Mouse (Mus musculus) bone marrow, adult 2 months (tissue): Measurements from ENCODE around the gene Igsf9. TPM values are rescaled to one million over a fixed set of nuclear protein-coding genes. Genes with fewer than 3 reads are reported as not detected.

Experiments
- H3K27ac ChIP-seq: fragments of 200-500 bp; 2 replicates; pipeline ENCODE4 v1.5.1; 2012; ENCODE audit warnings: low read depth, mild to moderate bottlenecking, control low read depth, inconsistent platforms, low read length; ENCODE audit not compliant: control insufficient read depth, poor library complexity, insufficient read depth
- H3K4me1 ChIP-seq: fragments of 200-500 bp; 2 replicates; pipeline ENCODE4 v1.6.1; 2011; ENCODE audit warnings: low read length; ENCODE audit not compliant: control insufficient read depth, insufficient read depth
- H3K4me3 ChIP-seq: fragments of 200-500 bp; replicated peaks from 2 replicates; pipeline ENCODE3; 2011; ENCODE audit warnings: mild to moderate bottlenecking, low read depth, low read length, control low read depth; ENCODE audit not compliant: control insufficient read depth
- CTCF ChIP-seq: fragments of 200-500 bp; IDR thresholded peaks from 2 replicates; pipeline ENCODE4 v1.5.1; 2011; ENCODE audit warnings: low read length, control low read depth; ENCODE audit not compliant: control insufficient read depth, insufficient read depth
- POLR2A ChIP-seq: fragments of 200-500 bp; IDR thresholded peaks from 2 replicates; pipeline ENCODE4 v1.6.1; 2011; ENCODE audit warnings: low read depth, mild to moderate bottlenecking, control low read depth, low read length, borderline replicate concordance; ENCODE audit not compliant: control insufficient read depth
- WGBS: fragments of 180-500 bp; shearing (Covaris S2); methylation state at CpG from one replicate; pipeline ENCODE4 v1.1.7; 2018; 5-methylcytosine and 5-hydroxymethylcytosine counted together
- polyA plus RNA-seq: library from polyadenylated mRNA; stranded (reverse); fragments of >200 nt; gene quantifications from 2 replicates; pipeline ENCODE4 v1.2.4, GENCODE M21; 2011; ENCODE audit warnings: low replicate concordance; ENCODE audit not compliant: missing spikeins, insufficient read depth, insufficient read length

Igsf9 gene
- polyA plus RNA-seq, 1 experiment = 3.7 TPM

- TF ChIP-seq POLR2A = no peak
- TF ChIP-seq CTCF = no peak
- peaks cover 1% of the 10 kb centered on the region; the same call in 1 of the 2 replicates for H3K4me1 ChIP-seq
- no peak overlapping the region for H3K27ac ChIP-seq
- 76% methylated on average over 6 of the region's 6 CpGs for WGBS
- H3K4me3 ChIP-seq = no peak overlapping the region
Observed at GRCm38 (mm10) chr1:172485821-172486220, 4.2 kb downstream of the Igsf9 start.

GRCm38 (mm10) chr1:172486236-172486635 is 4.6 kb downstream of the Igsf9 start:
- TF ChIP-seq CTCF = no peak
- no peak for TF ChIP-seq POLR2A
- 65% methylated on average over 4 of the region's 4 CpGs for WGBS
- peaks cover 1% of the 10 kb centered on the region; the same call in 1 of the 2 replicates for H3K4me1 ChIP-seq
- H3K27ac ChIP-seq = no peak overlapping the region
- H3K4me3 ChIP-seq = no peak overlapping the region

GRCm38 (mm10) chr1:172486651-172487050 is 5.1 kb downstream of the Igsf9 start:
- Histone ChIP-seq H3K27ac (no peak overlapping the region), H3K4me1 (peaks cover 1% of the 10 kb centered on the region; the same call in 1 of the 2 replicates), H3K4me3 (no peak overlapping the region)
- 80% methylated on average over 5 of the region's 5 CpGs for WGBS
- TF ChIP-seq CTCF (no peak), POLR2A (no peak)

- Histone ChIP-seq H3K4me3 (no peak overlapping the region), H3K27ac (no peak overlapping the region), H3K4me1 (peaks cover 1% of the 10 kb centered on the region; the same call in 1 of the 2 replicates)
- TF ChIP-seq CTCF (no peak), POLR2A (no peak)
- WGBS = 74% methylated on average over 4 of the region's 4 CpGs
Observed at GRCm38 (mm10) chr1:172487859-172488258, 6.3 kb downstream of the Igsf9 start.

GRCm38 (mm10) chr1:172488831-172489230 is 7.2 kb downstream of the Igsf9 start:
- WGBS = 68% methylated on average over 7 of the region's 7 CpGs
- no peak overlapping the region for H3K4me3 ChIP-seq
- H3K4me1 ChIP-seq = peaks cover 1% of the 10 kb centered on the region; the same call in 1 of the 2 replicates
- no peak for TF ChIP-seq CTCF
- TF ChIP-seq POLR2A = no peak
- H3K27ac ChIP-seq = no peak overlapping the region

GRCm38 (mm10) chr1:172489585-172490250 is 8.1 kb downstream of the Igsf9 start:
- H3K4me3 ChIP-seq = no peak overlapping the region
- 66% methylated on average over 12 of the region's 12 CpGs for WGBS
- no peak overlapping the region for H3K27ac ChIP-seq
- TF ChIP-seq CTCF (no peak), POLR2A (no peak)
- H3K4me1 ChIP-seq = peaks cover 1% of the 10 kb centered on the region; the same call in 1 of the 2 replicates

GRCm38 (mm10) chr1:172490261-172490661 is 8.7 kb downstream of the Igsf9 start:
- no peak for TF ChIP-seq POLR2A
- TF ChIP-seq CTCF = peak; percentile 95
- Histone ChIP-seq H3K4me1 (peaks cover 1% of the 10 kb centered on the region; the same call in 1 of the 2 replicates), H3K27ac (no peak overlapping the region), H3K4me3 (no peak overlapping the region)
- WGBS = 23% methylated on average over 10 of the region's 10 CpGs

GRCm38 (mm10) chr1:172492047-172492446 is 10.5 kb downstream of the Igsf9 start:
- WGBS = 92% methylated on average over 8 of the region's 8 CpGs
- Histone ChIP-seq H3K4me1 (peaks cover 1% of the 10 kb centered on the region; the same call in 1 of the 2 replicates), H3K27ac (no peak overlapping the region), H3K4me3 (no peak overlapping the region)
- TF ChIP-seq POLR2A = no peak
- TF ChIP-seq CTCF = no peak
